Mouse (Mus musculus) layer of hippocampus, adult 11-12 months (tissue): ENCODE measurements at regions not wholly inside any gene's neighbourhood (a gene's known extent, or its start where the extent isn't known, plus 50 kb on each side); places are given as distances from the start of the nearest gene placed in this dataset.

Experiments
- DNase-seq: peaks from one replicate; pipeline ENCODE4 v3.0.0; 2022; ENCODE audit warnings: low spot score

- DNase-seq = no peak
Measured at GRCm38 (mm10) chr4:106043661-106044060, 254.0 kb downstream of the Gm12728 start.

- no peak for DNase-seq
Measured at GRCm38 (mm10) chr4:106048053-106048452, 258.4 kb downstream of the Gm12728 start.

- no peak for DNase-seq
Measured at GRCm38 (mm10) chr4:106048797-106049196, 259.1 kb downstream of the Gm12728 start.

- DNase-seq = no peak
Measured at GRCm38 (mm10) chr4:106049880-106050279, 260.2 kb downstream of the Gm12728 start.

GRCm38 (mm10) chr4:106050297-106050696, 260.6 kb downstream of the Gm12728 start:
- DNase-seq = no peak

- DNase-seq = no peak
Measured at GRCm38 (mm10) chr4:106053496-106053895, 262.5 kb upstream of the Usp24 start.

GRCm38 (mm10) chr4:106054324-106054723, 261.7 kb upstream of the Usp24 start:
- DNase-seq = no peak

- no peak for DNase-seq
Measured at GRCm38 (mm10) chr4:106062651-106063050, 253.4 kb upstream of the Usp24 start.

- DNase-seq = no peak
Measured at GRCm38 (mm10) chr4:106063851-106064382, 252.1 kb upstream of the Usp24 start.

GRCm38 (mm10) chr4:106067023-106067422, 249.0 kb upstream of the Usp24 start:
- DNase-seq = no peak

- no peak for DNase-seq
Measured at GRCm38 (mm10) chr4:106083546-106083945, 232.5 kb upstream of the Usp24 start.

GRCm38 (mm10) chr4:106091927-106092675, 223.9 kb upstream of the Usp24 start:
- no peak for DNase-seq

- DNase-seq = no peak
Measured at GRCm38 (mm10) chr4:106092676-106093070, 223.3 kb upstream of the Usp24 start.

GRCm38 (mm10) chr4:106093252-106093651, 222.8 kb upstream of the Usp24 start:
- no peak for DNase-seq

GRCm38 (mm10) chr4:106094882-106095556, 221.0 kb upstream of the Usp24 start:
- DNase-seq = no peak

- DNase-seq = no peak
Measured at GRCm38 (mm10) chr4:106096130-106096529, 219.9 kb upstream of the Usp24 start.

- DNase-seq = no peak
Measured at GRCm38 (mm10) chr4:106097846-106098245, 218.2 kb upstream of the Usp24 start.

- DNase-seq = no peak
Measured at GRCm38 (mm10) chr4:106100211-106101025, 215.6 kb upstream of the Usp24 start.

- no peak for DNase-seq
Measured at GRCm38 (mm10) chr4:106101904-106102303, 214.1 kb upstream of the Usp24 start.

GRCm38 (mm10) chr4:106102451-106102977, 213.5 kb upstream of the Usp24 start:
- DNase-seq = no peak

GRCm38 (mm10) chr4:106103750-106104635, 212.0 kb upstream of the Usp24 start:
- peak; percentile 18 for DNase-seq
